Mouse (Mus musculus) brain, embryonic 14.5 days (tissue): ENCODE measurements around the gene Cln6.

Experiments used
- CTCF ChIP-seq: fragments of 200-500 bp; IDR thresholded peaks from 2 replicates; pipeline ENCODE4 v1.5.1; 2012; ENCODE audit warnings: inconsistent platforms, mild to moderate bottlenecking, moderate library complexity, borderline replicate concordance; ENCODE audit not compliant: insufficient read depth, insufficient read length; ENCODE audit errors: extremely low read depth
- POLR2A ChIP-seq: fragments of 200-500 bp; IDR thresholded peaks from 2 replicates; pipeline ENCODE4 v1.6.1; 2012; ENCODE audit warnings: mild to moderate bottlenecking, inconsistent platforms, borderline replicate concordance; ENCODE audit not compliant: poor library complexity, insufficient read depth, insufficient read length, severe bottlenecking; ENCODE audit errors: extremely low read depth

GRCm38 (mm10) chr9:62829877-62830276 lies 8.7 kb upstream of the Cln6 start:
- TF ChIP-seq POLR2A (no peak), CTCF (no peak)
